Comparison of ENCODE assay signal across 8 mouse cellular contexts in the genomic region with DNA sequence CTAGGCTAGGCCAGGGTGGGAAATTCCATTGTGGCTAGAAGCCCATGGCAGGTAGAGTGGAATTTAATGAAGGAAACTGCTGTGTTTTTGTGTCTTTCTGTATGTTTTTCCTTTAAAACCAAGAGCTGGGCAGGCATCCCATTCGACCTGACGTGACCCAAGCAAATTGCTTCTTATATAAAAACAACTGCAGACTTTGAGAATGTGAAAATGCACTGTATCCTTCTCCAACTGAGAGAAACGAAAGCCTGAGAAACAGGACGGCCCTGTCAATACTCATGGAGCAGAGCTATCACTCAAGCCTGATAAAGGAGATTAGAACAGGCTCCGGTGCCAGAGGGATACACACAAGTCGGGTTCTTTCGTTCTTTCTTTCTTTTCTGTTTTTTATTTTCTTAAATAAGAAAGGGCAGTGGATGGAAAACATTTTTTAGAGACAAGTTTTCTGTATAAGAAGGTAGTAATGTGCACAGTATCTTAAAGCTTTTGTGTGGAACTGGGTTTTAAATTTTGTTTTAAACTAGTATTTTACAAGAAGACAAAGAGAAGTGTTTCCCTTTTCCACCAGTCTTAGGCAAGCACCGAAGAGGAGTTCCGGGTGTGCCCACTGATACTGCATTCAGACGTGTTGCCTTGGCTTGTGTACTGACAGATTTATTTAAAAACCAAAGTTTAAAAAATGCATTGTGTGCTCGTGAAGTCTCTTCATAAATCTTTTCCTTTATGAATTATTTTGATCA.
A peak's percentile ranks its signal among the peaks of the same experiment; 100 is the strongest.
DNase-seq lines count a peak whose midpoint lies in the region; ATAC-seq lines count a peak whose summit lies in the region.

No protein-coding gene starts in this region.

- ATAC-seq in kidney, embryonic 16.5 days (ENCODE audit: low FRiP score, low TSS enrichment), result no peak; the same call in 1 of the 2 replicates
- ATAC-seq in erythroblast, adult 5-6 weeks (replicated peaks; ENCODE audit: low FRiP score, poor library complexity, severe bottlenecking), result no peak

- DNase-seq in left cerebral cortex, postnatal 10 days (ENCODE audit: extremely low spot score in 1 of 2, low spot score in 2 of 2), result peak; percentile 11 to 28
- DNase-seq in left cerebral cortex, postnatal 36 days (ENCODE audit: low spot score in 2 of 2), result no peak
- DNase-seq in cerebellum, postnatal 14 days, result peak; percentile 20 to 28
- peak; percentile 96 for DNase-seq in heart, adult 11 months
- DNase-seq in ovary, postnatal 10 days (ENCODE audit: low spot score), result peak; percentile 25
- DNase-seq in left cerebral cortex, adult 18-20 months (ENCODE audit: low spot score in 2 of 2), result no peak

- H3K9ac ChIP-seq in kidney, embryonic 16.5 days (replicated peaks; ENCODE audit: low read length), result no peak overlapping the region; the same call in 1 of the 2 replicates

- H3K36me3 ChIP-seq in kidney, embryonic 16.5 days (ENCODE audit: insufficient read depth, low read length), result no peaks in the 10 kb centered on the region

- 39% methylated on average over 11 of the region's 11 CpGs for WGBS in kidney, embryonic 16.5 days

- H3K4me2 ChIP-seq in kidney, embryonic 16.5 days (replicated peaks; ENCODE audit: low read depth, low read length), result no peak overlapping the region

- no peak overlapping the region for H3K4me3 ChIP-seq in kidney, embryonic 16.5 days (ENCODE audit: low read length)

- intact Hi-C loops in left cerebral cortex, postnatal 10 days (cut with DNase I), result no loop called here
- intact Hi-C loops in left cerebral cortex, postnatal 36 days (cut with DNase I), result no loop called here

- no peaks in the 10 kb centered on the region for H3K27me3 ChIP-seq in kidney, embryonic 16.5 days (ENCODE audit: insufficient read depth, low read length)

- peak overlapping the region; percentile 75 for H3K27ac ChIP-seq in kidney, embryonic 16.5 days (ENCODE audit: low read length)

- H3K9me3 ChIP-seq in kidney, embryonic 16.5 days (ENCODE audit: low read length), result no peaks in the 10 kb centered on the region

- peaks cover 14% of the 10 kb centered on the region for H3K4me1 ChIP-seq in kidney, embryonic 16.5 days (ENCODE audit: insufficient read depth, low read length)

Comparison
In these comparisons a context has a peak if more than half of its experiments do, and no peak if none do; other contexts are left out.
1. DNase-seq: peak in left cerebral cortex, postnatal 10 days (2 of 2), cerebellum, postnatal 14 days (2 of 2), heart, adult 11 months (single experiment) and ovary, postnatal 10 days (single experiment); none in left cerebral cortex, postnatal 36 days (0 of 2) and left cerebral cortex, adult 18-20 months (0 of 2).